Mouse (Mus musculus) kidney, embryonic 14.5 days (tissue): ENCODE measurements at regions not wholly inside any gene's neighbourhood (a gene's known extent, or its start where the extent isn't known, plus 50 kb on each side); places are given as distances from the start of the nearest gene placed in this dataset.
A peak's percentile ranks its signal among the peaks of the same experiment; 100 is the strongest.

Experiments
- ATAC-seq: fragments of 200-750 bp; cut with Nextera tagmentation; 2 replicates; pipeline ENCODE4 v1.8.0; 2017; ENCODE audit warnings: moderate number of reproducible peaks, mild to moderate bottlenecking, moderate TSS enrichment, moderate library complexity; ENCODE audit not compliant: low FRiP score, low TSS enrichment
- H3K27ac ChIP-seq: fragments of 300-500 bp; sonication (generic); 2 replicates; pipeline ENCODE4 v1.5.1; 2014; ENCODE audit warnings: low read depth, mild to moderate bottlenecking, low read length, moderate library complexity, mixed read lengths
- H3K27me3 ChIP-seq: fragments of 300-500 bp; sonication (generic); 2 replicates; pipeline ENCODE4 v1.6.1; 2014; ENCODE audit warnings: mild to moderate bottlenecking, low read length; ENCODE audit not compliant: control insufficient read depth, insufficient read depth
- H3K36me3 ChIP-seq: fragments of 300-500 bp; sonication (generic); 2 replicates; pipeline ENCODE4 v1.6.1; 2014; ENCODE audit warnings: low read length, mixed read lengths; ENCODE audit not compliant: control insufficient read depth, insufficient read depth
- H3K4me1 ChIP-seq: fragments of 300-500 bp; sonication (generic); 2 replicates; pipeline ENCODE4 v1.6.1; 2014; ENCODE audit warnings: low read length, mixed read lengths; ENCODE audit not compliant: control insufficient read depth, insufficient read depth
- H3K4me2 ChIP-seq: fragments of 300-500 bp; sonication (generic); replicated peaks from 2 replicates; pipeline ENCODE4 v1.6.1; 2014; ENCODE audit warnings: low read depth, mild to moderate bottlenecking, low read length
- H3K4me3 ChIP-seq: fragments of 300-500 bp; sonication (generic); 2 replicates; pipeline ENCODE4 v1.5.1; 2014; ENCODE audit warnings: mild to moderate bottlenecking, low read length
- H3K9ac ChIP-seq: fragments of 300-500 bp; sonication (generic); 2 replicates; pipeline ENCODE4 v1.6.1; 2014; ENCODE audit warnings: low read depth, mild to moderate bottlenecking, low read length, moderate library complexity
- H3K9me3 ChIP-seq: fragments of 300-500 bp; sonication (generic); 2 replicates; pipeline ENCODE4 v1.6.1; 2016; ENCODE audit warnings: low read length; ENCODE audit not compliant: control insufficient read depth
- WGBS: fragments of 180-500 bp; shearing (Covaris S2); extraction: QIAGEN DNeasy Blood & Tissue Kit; methylation state at CpG from one replicate; pipeline ENCODE4 v1.1.7; 2014; 5-methylcytosine and 5-hydroxymethylcytosine counted together

DNA sequence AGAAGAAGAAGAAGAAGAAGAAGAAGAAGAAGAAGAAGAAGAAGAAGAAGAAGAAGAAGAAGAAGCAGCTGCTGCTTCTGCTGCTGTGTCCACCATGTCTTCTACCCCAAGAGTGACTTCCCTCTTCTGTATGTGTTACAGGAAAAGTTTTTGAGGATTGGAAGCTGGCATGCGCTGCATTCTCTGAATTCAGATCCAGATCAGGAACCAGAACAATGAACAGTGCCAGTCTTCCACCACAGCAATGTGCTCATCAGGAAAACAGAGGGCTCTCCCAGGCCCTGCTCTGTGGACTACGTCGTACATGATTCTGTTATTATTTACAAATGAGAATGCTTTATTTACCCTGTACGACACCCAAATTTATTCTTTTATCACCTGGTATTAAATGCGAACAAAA lies 181.8 kb upstream of the Otx2 start:
- WGBS = 88% methylated on average over 5 of the region's 5 CpGs

GRCm38 (mm10) chr14:48854188-48854924 lies 180.7 kb upstream of the Otx2 start:
- ATAC-seq = no peak
- Histone ChIP-seq H3K4me2 (no peak overlapping the region), H3K27ac (no peak overlapping the region), H3K27me3 (peaks cover 18% of the 10 kb centered on the region), H3K9me3 (no peaks in the 10 kb centered on the region), H3K4me3 (no peak overlapping the region), H3K4me1 (no peaks in the 10 kb centered on the region), H3K9ac (no peak overlapping the region), H3K36me3 (no peaks in the 10 kb centered on the region)
- 58% methylated on average over 8 of the region's 9 CpGs for WGBS

More for the DNA sequence above, 181.8 kb upstream of the Otx2 start:
- no peaks in the 10 kb centered on the region for H3K36me3 ChIP-seq
- H3K4me2 ChIP-seq = no peak overlapping the region
- H3K27ac ChIP-seq = no peak overlapping the region
- H3K4me3 ChIP-seq = no peak overlapping the region
- H3K27me3 ChIP-seq = peaks cover 18% of the 10 kb centered on the region
- no peak overlapping the region for H3K9ac ChIP-seq
- no peaks in the 10 kb centered on the region for H3K4me1 ChIP-seq
- ATAC-seq = no peak
- H3K9me3 ChIP-seq = no peaks in the 10 kb centered on the region

DNA sequence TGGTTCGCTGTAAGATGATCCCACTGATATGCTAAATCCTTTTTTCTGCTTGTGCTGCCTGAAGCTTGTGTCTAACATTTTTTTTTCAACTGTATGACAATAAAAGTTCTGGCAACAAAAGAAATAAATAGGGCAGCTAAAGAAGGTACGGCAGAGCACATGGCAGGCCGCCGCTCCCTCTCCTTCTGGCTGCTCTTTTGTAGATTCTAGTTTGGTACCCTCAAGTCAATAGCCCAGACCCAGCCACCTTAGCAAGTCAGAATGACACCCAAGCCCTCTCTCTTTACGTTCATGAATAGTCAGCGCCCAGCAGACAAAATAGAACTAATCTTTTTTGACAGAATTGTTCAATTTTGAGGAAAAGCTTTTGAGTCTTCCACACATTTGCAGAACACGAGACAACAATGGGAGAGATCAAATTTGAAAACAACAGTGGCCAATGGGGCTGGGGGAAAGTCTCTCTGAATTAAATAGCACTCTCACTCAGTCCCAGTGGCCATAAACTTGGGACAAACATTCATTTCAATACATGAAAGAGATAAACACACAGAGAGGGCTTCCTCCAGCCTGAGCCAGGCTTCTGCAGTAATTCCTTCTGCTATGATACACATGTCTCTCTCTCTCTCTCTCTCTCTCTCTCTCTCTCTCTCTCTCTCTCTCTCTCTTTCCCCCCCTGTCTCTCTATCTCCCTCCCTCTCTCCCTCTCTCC lies 180.0 kb upstream of the Otx2 start:
- no peak overlapping the region for H3K4me3 ChIP-seq
- H3K9me3 ChIP-seq = no peaks in the 10 kb centered on the region
- 47% methylated on average over 7 of the region's 7 CpGs for WGBS
- H3K4me2 ChIP-seq = no peak overlapping the region
- H3K27ac ChIP-seq = no peak overlapping the region
- no peak for ATAC-seq
- H3K4me1 ChIP-seq = no peaks in the 10 kb centered on the region
- no peak overlapping the region for H3K9ac ChIP-seq
- H3K27me3 ChIP-seq = peaks cover 18% of the 10 kb centered on the region
- no peaks in the 10 kb centered on the region for H3K36me3 ChIP-seq

- ATAC-seq = no peak
- no peaks in the 10 kb centered on the region for H3K4me1 ChIP-seq
- peaks cover 18% of the 10 kb centered on the region for H3K27me3 ChIP-seq
- H3K9me3 ChIP-seq = no peaks in the 10 kb centered on the region
- H3K36me3 ChIP-seq = no peaks in the 10 kb centered on the region
- WGBS = 7% methylated on average over 15 of the region's 15 CpGs
- peak overlapping the region; percentile 2; the same call in 1 of the 2 replicates for H3K4me2 ChIP-seq
- no peak overlapping the region for H3K9ac ChIP-seq
- no peak overlapping the region for H3K4me3 ChIP-seq
- H3K27ac ChIP-seq = no peak overlapping the region
Observed at GRCm38 (mm10) chr14:48852787-48853186, 179.2 kb upstream of the Otx2 start.

DNA sequence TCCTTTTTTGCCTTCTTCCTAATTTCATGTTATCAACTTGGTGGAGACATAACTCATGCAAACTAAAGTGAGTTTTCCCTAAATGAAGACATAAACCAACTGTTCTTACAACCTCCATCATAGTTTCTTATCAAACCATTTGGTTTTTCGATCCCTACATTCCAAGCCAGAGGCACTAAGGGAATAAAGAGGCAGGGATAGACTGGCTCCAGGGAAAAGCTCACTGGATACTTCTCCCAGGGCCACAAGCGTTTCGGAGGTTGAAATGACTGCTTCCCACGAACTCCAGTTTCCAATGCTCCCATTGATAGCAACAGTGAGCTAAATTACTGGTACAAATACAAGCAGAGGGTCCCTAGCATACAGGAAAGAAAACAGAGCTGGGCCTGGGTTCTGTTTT lies 178.4 kb upstream of the Otx2 start:
- Histone ChIP-seq H3K27me3 (peaks cover 18% of the 10 kb centered on the region), H3K9me3 (no peaks in the 10 kb centered on the region), H3K4me1 (no peaks in the 10 kb centered on the region), H3K36me3 (no peaks in the 10 kb centered on the region), H3K9ac (no peak overlapping the region), H3K4me2 (no peak overlapping the region), H3K4me3 (no peak overlapping the region), H3K27ac (no peak overlapping the region)
- 57% methylated on average over 4 of the region's 4 CpGs for WGBS
- ATAC-seq = no peak

DNA sequence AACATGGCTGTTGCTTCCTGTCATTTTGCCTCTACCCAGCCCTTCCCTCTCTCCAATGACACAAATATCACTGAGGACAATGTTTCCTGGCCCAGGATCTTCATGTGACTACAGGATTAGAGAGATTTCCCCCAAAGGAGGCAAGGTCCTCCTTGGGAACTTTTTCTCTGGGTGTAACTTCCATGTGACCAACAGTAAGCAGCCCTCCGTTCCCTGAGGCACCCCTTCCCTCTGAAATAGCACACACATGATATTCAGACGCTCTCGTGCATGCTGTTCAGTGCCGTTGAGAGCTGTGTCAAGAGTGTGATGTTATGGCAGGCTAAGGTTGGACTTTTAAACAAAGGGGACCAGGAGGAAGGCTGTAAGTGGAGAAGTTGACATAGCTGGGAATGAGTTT lies 169.2 kb upstream of the Otx2 start:
- no peak overlapping the region for H3K9ac ChIP-seq
- H3K4me3 ChIP-seq = no peak overlapping the region
- no peak overlapping the region for H3K27ac ChIP-seq
- WGBS = 87% methylated on average over 4 of the region's 4 CpGs
- H3K4me1 ChIP-seq = no peaks in the 10 kb centered on the region
- H3K27me3 ChIP-seq = no peaks in the 10 kb centered on the region; the same call in 1 of the 2 replicates
- H3K36me3 ChIP-seq = no peaks in the 10 kb centered on the region
- no peak for ATAC-seq
- H3K9me3 ChIP-seq = no peaks in the 10 kb centered on the region
- no peak overlapping the region for H3K4me2 ChIP-seq

DNA sequence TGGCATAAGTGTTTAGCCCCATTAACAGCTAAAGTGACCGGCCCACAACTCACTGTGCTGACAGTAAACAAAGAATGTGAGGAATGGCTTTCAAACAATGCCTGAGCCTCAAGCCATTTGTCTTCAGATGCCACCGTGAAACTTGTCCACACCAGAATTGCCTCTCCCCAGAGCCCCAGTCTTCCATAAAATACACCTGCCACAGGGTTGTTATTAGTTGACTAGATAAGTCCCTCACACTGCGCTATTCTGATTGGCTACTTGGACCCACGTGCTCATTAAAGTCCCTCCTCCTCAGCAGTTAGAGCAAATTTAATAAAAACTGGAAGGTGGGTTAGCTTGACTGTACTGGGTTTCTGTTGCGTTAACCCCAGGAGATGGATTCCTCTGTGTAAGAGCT lies 167.7 kb upstream of the Otx2 start:
- Histone ChIP-seq H3K27me3 (no peaks in the 10 kb centered on the region), H3K4me2 (no peak overlapping the region), H3K9me3 (no peaks in the 10 kb centered on the region), H3K4me3 (no peak overlapping the region), H3K9ac (no peak overlapping the region), H3K27ac (no peak overlapping the region), H3K36me3 (no peaks in the 10 kb centered on the region), H3K4me1 (no peaks in the 10 kb centered on the region)
- WGBS = 58% methylated on average over 5 of the region's 5 CpGs
- no peak for ATAC-seq

DNA sequence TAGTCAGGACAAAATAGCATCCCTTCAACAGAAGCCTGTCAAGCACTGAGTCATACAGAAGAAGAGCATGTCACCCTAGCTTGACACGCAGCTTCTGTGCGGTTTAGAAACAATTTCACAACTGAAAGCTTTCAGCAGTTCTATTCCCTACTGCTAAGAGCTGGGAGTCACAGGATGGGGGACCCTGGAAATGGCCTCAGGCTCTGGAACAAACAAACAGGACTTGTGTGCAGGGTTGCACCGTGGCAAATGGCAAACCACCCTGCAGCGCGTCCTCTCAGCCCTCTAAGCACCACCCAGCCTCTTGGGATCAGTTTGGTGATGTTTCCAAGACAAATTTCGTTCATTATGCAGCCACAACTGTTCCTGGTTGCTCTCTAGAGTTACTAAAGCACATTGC lies 163.6 kb upstream of the Otx2 start:
- H3K27ac ChIP-seq = no peak overlapping the region
- H3K9me3 ChIP-seq = no peaks in the 10 kb centered on the region
- H3K4me3 ChIP-seq = no peak overlapping the region
- no peak overlapping the region for H3K4me2 ChIP-seq
- 59% methylated on average over 6 of the region's 6 CpGs for WGBS
- H3K36me3 ChIP-seq = no peaks in the 10 kb centered on the region
- no peaks in the 10 kb centered on the region for H3K4me1 ChIP-seq
- no peak overlapping the region for H3K9ac ChIP-seq
- ATAC-seq = no peak
- H3K27me3 ChIP-seq = no peaks in the 10 kb centered on the region; the same call in 1 of the 2 replicates

DNA sequence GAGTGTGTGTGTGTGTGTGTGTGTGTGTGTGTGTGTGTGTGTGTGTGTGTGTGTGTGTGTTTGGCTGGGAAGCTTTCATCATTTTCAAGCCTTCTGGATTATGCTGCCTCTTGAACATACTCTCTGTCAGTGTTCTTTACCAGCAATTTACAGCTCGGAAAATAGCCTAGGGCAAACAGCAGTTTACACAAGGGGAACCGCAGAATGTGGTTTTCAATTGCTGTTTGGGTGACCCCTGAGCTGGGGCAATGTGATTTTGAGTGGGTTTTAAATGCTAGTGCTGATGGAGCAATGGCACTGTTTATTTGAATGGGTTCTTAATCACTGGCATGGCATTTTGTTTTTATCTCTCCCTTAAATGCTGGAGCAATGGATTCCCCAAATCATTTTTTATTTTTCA lies 162.5 kb upstream of the Otx2 start:
- H3K27me3 ChIP-seq = no peaks in the 10 kb centered on the region; the same call in 1 of the 2 replicates
- WGBS = 26% methylated on average over 2 of the region's 2 CpGs
- no peak overlapping the region for H3K4me2 ChIP-seq
- H3K4me1 ChIP-seq = no peaks in the 10 kb centered on the region
- H3K9ac ChIP-seq = no peak overlapping the region
- no peak overlapping the region for H3K4me3 ChIP-seq
- no peaks in the 10 kb centered on the region for H3K9me3 ChIP-seq
- H3K36me3 ChIP-seq = no peaks in the 10 kb centered on the region
- ATAC-seq = no peak
- H3K27ac ChIP-seq = no peak overlapping the region
